Mouse (Mus musculus) bone marrow, adult 2 months (tissue): ENCODE data around the gene Pds5b.
"Not testable (repeated sequence)": the region's sequence is repeated elsewhere in the genome, so short reads cannot be mapped to it uniquely, and the experiment has no call there.

ENCODE experiments used
- CTCF ChIP-seq: fragments of 200-500 bp; IDR thresholded peaks from 2 replicates; pipeline ENCODE4 v1.5.1; 2011; ENCODE audit warnings: low read length, control low read depth; ENCODE audit not compliant: control insufficient read depth, insufficient read depth
- POLR2A ChIP-seq: fragments of 200-500 bp; IDR thresholded peaks from 2 replicates; pipeline ENCODE4 v1.6.1; 2011; ENCODE audit warnings: low read depth, mild to moderate bottlenecking, control low read depth, low read length, borderline replicate concordance; ENCODE audit not compliant: control insufficient read depth

GRCm38 (mm10) chr5:150659425-150659824 is 14.1 kb upstream of the Pds5b start:
- TF ChIP-seq CTCF, POLR2A: not testable (repeated sequence)
